Mouse (Mus musculus) layer of hippocampus, adult 9-10 months (tissue): Measurements from ENCODE around the gene Spag9.

ENCODE experiments used
- DNase-seq: peaks from one replicate; pipeline ENCODE4 v3.0.0; 2022; ENCODE audit warnings: low spot score

The Spag9 gene

DNA sequence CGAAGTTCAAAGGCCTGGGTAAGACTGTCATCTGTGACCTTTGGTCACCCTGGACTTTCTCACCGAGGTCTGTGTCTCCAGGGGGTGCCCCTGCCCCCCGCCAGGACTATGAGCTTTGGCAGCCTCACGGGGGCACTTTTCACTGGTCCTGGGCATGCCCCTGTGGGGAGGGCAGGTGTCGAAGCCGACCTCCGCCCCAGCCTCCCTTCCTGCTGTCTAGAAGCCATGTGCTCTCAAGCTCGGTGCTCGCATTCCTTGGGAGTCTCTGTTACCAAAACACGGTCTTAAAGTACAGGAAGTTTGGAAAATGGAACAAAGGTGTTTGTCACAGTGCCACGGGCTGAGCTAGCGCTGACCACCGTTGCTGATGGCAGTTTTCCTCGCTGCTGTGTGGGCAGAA, 162.6 kb downstream of the Spag9 start:
- DNase-seq, result no peak

DNA sequence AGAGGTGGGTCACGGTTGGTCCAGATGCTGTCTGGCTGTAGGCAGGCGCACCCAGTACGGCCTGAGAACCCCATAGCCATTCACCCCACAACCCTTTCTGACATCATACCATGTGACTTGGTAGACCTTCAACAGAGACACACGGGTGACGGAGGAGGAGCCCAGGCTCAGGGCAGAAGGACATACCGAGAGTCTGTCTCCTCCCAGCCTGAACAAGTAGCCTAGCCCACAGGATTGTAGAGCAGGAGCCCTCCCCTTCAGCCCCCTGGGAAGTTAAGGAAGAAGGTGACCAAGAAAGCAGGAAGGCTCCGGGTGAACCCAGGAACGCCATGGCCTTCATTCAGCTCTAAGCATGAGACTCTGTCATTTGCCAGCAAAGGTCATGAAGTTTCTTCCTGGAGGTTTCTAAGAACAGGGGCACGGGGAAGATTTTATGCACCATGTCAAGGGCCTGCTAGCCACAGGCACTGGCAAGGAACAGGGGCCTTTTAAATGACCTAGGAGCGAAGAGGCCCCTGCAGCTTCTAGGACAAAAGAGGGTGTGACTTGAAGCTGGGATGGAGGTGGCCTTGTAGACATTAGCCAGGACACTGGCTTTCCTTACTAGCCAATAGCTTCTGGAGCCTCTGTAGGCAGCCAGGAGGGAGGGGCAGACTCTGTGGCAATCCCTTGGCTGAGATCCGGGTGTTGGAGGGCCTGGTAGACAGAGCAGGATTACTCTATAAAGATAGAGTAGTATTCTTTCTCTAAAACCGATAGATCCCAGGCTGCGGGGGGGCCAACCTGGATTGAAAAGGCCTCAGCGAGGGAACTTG, 163.4 kb downstream of the Spag9 start:
- DNase-seq, result no peak

DNA sequence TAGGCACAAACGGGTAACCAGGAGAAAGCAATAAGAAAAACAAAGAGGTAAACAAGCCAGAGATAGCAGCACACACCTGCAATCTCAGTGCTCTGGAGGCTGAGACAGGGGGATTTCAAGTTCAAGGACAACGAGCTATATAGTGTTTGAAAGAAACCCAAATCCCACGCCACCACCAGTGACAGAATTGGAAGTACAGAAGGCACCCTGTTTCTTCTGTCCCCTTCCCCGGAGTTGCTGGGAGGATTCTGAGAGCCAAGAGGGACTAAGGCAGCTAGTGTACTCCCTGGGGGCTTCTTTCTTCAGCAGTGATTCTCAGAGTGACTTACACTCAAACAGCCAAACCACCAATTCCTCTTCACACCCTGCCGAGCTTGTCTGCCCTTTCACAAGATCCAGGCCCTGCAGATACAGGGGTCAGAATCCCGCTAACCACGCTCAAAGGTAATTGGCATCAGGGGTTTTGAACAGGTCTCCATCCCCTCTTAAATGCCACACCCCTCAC, 164.1 kb downstream of the Spag9 start:
- DNase-seq, result no peak

DNA sequence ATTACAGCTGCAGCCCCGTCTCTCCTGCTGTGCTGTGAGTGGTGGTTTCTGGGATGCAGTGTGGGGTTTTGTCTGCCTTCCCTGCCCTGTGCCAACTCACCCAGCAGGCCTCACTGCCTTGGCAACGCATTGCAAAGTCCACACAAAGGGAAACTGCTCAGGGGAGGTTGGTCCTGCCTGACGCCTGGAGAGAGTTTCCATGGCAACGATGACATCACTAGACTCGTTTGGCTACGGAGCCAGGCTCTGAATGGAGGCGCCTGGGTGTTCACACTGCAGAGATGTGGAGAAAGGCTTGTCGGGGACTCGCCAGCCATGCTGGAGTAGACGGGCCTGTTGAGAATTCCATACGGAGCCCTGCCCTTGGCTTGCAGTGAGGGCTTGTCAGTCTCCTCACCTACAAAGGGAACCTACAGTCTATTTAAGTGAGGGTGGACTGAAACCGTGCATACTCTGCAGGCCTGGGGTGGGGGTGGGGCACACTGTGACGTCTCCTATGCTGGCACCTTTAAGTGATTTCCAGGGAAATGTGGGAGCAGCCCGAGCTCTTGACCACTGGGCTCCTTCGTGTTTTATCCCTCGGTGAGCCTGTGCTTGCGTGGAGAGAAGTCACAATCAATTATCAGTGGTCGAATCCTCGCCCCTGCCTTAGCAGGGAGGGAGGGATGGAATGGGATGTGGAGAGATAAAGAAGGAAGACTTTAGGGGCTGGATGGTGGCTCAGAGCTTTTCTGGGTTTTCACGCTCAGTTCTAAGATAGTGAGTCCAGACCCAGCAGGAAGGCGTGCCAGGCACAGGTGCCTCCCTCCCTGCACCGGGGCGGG, 164.8 kb downstream of the Spag9 start:
- DNase-seq, result peak; percentile 96

DNA sequence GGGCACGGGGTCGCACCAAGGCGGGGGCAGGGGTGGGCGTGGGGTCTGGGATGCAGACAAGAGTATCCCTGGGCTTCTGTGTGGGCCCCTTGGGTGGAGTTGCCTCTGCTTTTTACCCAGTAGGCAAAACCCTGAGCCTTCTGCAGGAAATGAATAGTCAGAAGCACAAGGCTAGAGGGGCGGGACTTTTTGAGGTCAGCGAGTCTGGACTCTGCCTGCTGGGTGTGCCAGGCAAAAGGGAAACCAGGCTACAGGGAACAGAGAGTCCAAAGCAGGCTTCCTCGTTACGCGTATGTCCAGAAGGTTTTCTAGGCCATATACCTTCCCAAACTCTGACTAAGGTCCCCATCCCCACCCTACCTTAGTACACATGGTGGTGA, 165.4 kb downstream of the Spag9 start:
- DNase-seq, result no peak

DNA sequence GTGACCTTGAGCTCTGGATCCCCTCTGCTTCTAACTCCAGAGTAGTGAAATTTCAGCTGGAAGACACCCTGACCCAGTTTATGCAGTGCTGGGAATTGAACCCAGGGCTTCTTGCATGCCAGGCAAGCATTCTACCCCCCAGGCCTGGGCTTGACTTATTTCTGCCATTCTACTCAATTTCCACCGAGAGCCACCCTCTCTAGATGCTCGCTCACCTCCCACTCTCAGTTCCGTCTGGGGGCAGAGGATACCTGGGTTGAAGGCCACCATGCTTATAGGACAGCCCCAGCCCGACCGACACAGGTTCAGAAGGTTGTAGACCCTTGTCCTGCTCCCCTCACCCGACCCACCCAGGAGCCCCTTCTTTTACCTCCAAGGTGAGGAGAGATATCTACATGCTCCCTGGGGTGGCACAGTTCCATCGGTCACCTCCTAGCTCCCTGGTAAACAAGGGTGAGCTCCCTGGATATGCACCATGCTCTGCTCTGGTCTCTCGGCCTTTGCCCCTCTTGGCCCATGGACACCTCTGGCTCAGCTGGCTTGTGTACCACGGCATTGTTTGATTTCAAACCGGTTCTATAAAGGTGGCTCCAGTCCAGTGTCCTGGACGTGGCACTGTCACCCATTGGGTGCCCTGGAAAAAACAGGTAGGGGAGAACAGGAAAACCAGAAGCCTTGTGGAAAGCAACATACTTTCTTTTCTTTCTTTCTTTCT, 166.1 kb downstream of the Spag9 start:
- DNase-seq, result no peak

DNA sequence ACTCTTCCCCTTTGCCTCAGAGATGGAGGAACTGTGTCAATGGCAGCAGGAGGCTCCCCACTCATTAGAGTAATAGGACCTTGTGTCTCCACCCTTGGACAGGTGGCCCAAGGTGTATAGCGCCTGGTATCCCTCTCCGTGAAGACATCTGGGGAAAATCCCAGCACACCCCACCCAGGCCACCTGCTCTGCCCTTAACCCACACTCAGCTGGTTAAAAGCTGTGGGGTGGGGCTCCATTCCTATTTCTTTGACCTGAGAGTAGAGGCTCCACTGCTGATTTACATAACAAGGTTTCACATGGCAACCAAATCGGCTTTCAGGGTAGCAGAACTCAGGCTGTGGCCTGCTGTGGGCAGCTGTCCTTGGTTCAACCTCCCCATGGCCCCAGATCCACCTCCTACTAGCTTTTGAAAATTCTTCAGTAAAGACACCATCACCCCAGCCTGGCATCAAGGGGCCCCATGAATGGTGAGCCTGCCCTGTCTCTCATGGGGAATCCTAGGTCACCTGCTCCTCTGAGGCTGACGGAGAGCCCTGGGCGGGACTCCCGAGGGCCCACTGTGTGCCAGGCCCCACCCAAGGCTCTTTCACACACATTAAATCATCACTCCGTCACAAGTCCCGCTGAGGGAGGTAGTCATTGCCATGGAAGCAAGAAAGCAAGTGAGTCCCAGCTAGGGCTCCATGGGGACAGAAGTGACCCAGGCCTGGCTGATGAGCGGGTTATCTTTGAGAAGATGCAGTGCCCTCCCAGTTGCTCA, 167.3 kb downstream of the Spag9 start:
- DNase-seq, result no peak

DNA sequence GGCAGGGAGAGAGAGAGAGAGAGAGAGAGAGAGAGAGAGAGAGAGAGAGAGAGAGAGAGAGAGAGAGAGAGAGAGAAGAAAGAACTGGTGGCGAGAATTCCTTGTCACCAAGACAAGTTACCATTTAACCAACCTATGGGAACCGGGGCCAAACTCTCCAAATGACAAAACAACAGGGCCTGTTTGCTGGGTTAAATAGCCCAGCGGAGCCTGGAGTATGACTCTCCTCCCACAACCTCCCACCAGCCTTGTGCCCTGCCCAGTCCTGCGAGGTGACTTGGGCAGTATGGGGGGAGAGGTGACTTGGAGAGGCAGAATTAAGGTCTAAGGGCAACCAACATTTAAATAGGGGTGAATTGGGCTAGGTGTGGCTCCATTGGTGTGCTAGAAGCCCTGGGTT, 169.9 kb downstream of the Spag9 start:
- no peak for DNase-seq

DNA sequence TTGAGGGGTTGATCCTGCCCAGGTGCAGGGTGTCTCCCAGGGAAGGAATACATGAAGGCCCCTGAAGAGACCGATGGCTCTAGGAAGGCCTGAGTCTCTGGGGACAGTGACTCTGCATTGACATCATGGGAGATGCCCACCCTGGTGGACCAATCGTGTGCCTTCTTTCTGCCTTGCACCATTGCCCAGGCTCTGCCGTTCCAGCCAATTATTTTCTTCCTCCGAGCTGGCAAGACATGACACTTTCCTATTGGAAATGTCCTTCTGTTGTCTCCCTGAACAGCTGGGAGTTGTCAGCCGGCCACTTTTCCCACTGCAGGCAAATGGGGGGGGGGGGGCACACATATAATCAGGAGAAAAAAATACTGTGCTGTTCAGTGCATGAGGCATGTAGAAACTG, 172.3 kb downstream of the Spag9 start:
- no peak for DNase-seq

DNA sequence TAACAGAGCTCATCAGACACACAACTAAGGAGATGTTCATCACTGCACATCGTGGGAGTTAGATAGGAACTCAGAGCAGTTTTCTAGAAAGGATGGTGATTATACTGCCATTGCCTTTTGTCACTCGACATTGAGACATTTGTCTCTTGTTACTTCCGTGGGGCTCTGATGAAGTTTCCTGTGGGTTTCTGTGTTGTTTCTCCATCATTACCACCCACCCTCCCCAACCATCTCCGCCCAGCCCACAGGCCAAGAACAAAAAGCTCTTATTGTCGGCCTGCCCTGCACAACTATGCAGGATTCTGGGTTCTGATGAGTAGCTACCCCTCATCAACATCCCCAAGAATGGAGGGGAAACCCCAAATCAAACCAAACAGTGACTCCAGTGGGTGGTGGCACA, 173.7 kb downstream of the Spag9 start:
- DNase-seq, result no peak

DNA sequence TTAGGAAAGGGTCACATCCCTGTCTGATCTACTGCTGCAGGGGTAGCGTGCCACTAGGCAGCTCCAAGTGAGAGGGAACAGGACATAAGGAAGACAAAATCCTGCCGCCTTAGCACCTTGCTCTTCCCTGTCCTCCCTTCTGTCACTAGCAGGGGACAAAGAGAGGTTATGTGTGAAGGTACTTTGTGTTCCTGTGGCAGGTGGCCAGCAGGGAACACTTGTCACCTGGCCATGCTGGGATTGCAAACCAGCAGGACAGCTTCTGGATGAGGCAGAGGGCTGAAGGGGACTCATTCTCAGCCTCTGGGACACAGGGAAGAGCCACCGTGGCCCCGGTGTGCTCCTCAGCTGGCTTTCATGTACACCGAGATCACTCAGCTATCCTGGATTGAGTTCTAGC, 175.8 kb downstream of the Spag9 start:
- no peak for DNase-seq

DNA sequence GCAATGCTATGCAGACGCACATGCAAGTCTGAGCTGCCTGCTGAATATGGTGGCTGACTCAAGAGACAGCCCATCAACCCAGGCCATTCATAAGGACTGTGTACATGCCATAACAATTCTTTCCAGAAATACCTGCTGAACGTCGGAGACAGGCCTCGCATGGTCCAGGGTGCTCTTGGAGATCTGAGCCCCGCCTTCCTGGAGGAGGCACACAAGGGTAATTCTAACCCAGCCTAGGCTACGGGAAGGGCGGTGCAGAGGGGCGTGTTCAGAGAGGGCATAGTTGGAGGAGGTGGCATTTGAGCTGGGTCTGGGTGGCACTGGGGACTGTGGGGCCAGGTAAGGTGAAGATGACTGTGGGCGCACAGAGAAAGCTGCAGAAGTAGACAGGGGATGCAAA, 176.3 kb downstream of the Spag9 start:
- DNase-seq, result no peak

DNA sequence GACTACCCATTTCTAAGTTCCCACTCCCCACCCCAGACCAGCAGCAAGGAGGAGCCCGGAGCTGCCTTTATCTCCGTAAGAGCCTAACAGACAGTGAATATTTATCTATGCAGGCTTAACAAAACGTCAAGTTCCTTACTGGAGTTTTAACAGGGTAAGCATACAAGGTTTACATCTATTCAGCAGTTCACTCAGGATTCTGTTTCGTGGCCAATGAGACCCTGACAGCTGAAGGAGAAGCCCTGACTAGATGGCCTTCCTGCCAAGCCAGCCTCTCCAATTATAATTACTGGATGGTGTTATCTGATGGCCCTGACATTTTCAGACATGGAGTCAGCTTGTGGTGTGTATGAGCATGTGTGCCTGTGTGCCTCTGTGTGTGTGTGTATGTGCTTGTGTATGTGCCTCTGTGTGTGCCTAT, 177.8 kb downstream of the Spag9 start:
- no peak for DNase-seq

DNA sequence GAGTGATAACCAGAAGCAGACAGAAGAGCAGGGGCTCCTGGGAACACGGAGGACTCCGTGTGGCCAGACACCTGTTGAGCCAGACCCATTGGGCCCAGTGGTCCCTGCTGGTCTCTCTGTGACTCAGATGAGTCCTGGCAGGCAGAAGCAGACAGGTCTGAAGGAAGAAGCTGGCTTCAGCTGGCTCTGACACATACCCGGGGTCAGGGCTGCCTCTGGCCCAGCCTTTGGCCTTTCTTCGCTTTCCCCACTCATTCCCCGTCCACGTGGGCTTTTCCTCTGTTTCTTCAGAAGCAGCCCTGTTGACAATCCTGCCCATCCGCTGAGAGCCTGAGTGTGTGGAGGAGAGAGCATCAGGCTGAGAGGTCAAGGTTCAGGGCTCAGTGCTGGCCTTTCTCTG, 179.4 kb downstream of the Spag9 start:
- no peak for DNase-seq
